Mouse (Mus musculus) MEL (cell line): Measurements from ENCODE around the gene Vav3.

Source experiments
- BHLHE40 ChIP-seq: IDR thresholded peaks from 2 replicates; pipeline ENCODE4 v1.6.1; 2012; ENCODE audit warnings: low read depth, mild to moderate bottlenecking, inconsistent platforms, low read length, improper control_type of control experiment, borderline replicate concordance
- CTCF ChIP-seq, 3 experiments: IDR thresholded peaks in 2 of 3; conservative IDR thresholded peaks in 1 of 3; 2 replicates each; pipeline ENCODE4 v1.5.1; 2011 to 2012; ENCODE audit warnings: low read length in 3 of 3, low read depth in 2 of 3, mild to moderate bottlenecking in 2 of 3, improper control_type of control experiment in 1 of 3, inconsistent platforms in 1 of 3, mixed read lengths in 1 of 3, moderate library complexity in 1 of 3; ENCODE audit not compliant: control insufficient read depth in 1 of 3, insufficient read depth in 1 of 3, poor library complexity in 1 of 3, severe bottlenecking in 1 of 3
- EP300 ChIP-seq, 2 experiments: IDR thresholded peaks; 2 replicates each; pipeline ENCODE4 v1.6.1; 2011; ENCODE audit warnings: improper control_type of control experiment in 2 of 2, low read length in 2 of 2, low read depth in 1 of 2, mild to moderate bottlenecking in 1 of 2
- GABPA ChIP-seq: IDR thresholded peaks from 2 replicates; pipeline ENCODE4 v1.6.1; 2012; ENCODE audit warnings: low read depth, mild to moderate bottlenecking, inconsistent platforms, low read length, improper control_type of control experiment, moderate library complexity
- GATA1 ChIP-seq: IDR thresholded peaks from 2 replicates; pipeline ENCODE4 v1.6.1; 2011; ENCODE audit warnings: low read depth, low read length, improper control_type of control experiment
- HCFC1 ChIP-seq: IDR thresholded peaks from 2 replicates; pipeline ENCODE4 v1.6.1; 2012; ENCODE audit warnings: low read depth, mild to moderate bottlenecking, inconsistent platforms, low read length, improper control_type of control experiment, moderate library complexity
- MAZ ChIP-seq: IDR thresholded peaks from 2 replicates; pipeline ENCODE4 v1.6.1; 2012; ENCODE audit warnings: low read depth, mild to moderate bottlenecking, inconsistent platforms, low read length, improper control_type of control experiment
- POLR2A ChIP-seq, 2 experiments: IDR thresholded peaks; 2 replicates each; pipeline ENCODE4 v1.6.1; 2011 to 2012; ENCODE audit warnings: low read length in 2 of 2, mild to moderate bottlenecking in 2 of 2, control low read depth in 1 of 2, improper control_type of control experiment in 1 of 2, low read depth in 1 of 2, moderate library complexity in 1 of 2; ENCODE audit not compliant: control insufficient read depth in 1 of 2, insufficient read depth in 1 of 2, poor library complexity in 1 of 2
- ZC3H11A ChIP-seq: IDR thresholded peaks from 2 replicates; pipeline ENCODE4 v1.6.1; 2012; ENCODE audit warnings: low read depth, mild to moderate bottlenecking, inconsistent platforms, low read length, improper control_type of control experiment
- ZMIZ1 ChIP-seq: IDR thresholded peaks from 2 replicates; pipeline ENCODE4 v1.6.1; 2012; ENCODE audit warnings: low read depth, mild to moderate bottlenecking, inconsistent platforms, low read length, improper control_type of control experiment, moderate library complexity

GRCm38 (mm10) chr3:109574161-109574560, 233.7 kb downstream of the Vav3 start:
- TF ChIP-seq CTCF (IDR thresholded peaks at IDR 0.05 in 2 of 3, conservative IDR thresholded peaks at IDR 0.05 in 1 of 3; ENCODE audit: control insufficient read depth in 1 of 3, insufficient read depth in 1 of 3, low read depth in 2 of 3, low read length in 3 of 3, poor library complexity in 1 of 3, severe bottlenecking in 1 of 3) (no peak), ZMIZ1 (no peak), EP300 (IDR thresholded peaks at IDR 0.05; ENCODE audit: low read depth in 1 of 2, low read length in 2 of 2) (no peak), BHLHE40 (no peak), MAZ (no peak), POLR2A (IDR thresholded peaks at IDR 0.05; ENCODE audit: control insufficient read depth in 1 of 2, insufficient read depth in 1 of 2, low read depth in 1 of 2, low read length in 2 of 2, poor library complexity in 1 of 2) (no peak), GABPA (no peak), ZC3H11A (no peak), HCFC1 (no peak), GATA1 (no peak)
